Mouse (Mus musculus): ENCODE results near the gene Adamts12. TPM values are rescaled to one million over a fixed set of nuclear protein-coding genes. Genes with fewer than 3 reads are reported as not detected.
A peak's percentile ranks its signal among the peaks of the same experiment; 100 is the strongest.

Gene Adamts12
- polyA plus RNA-seq, 1 experiment from 2014 or later, result 1.9 TPM

DNA sequence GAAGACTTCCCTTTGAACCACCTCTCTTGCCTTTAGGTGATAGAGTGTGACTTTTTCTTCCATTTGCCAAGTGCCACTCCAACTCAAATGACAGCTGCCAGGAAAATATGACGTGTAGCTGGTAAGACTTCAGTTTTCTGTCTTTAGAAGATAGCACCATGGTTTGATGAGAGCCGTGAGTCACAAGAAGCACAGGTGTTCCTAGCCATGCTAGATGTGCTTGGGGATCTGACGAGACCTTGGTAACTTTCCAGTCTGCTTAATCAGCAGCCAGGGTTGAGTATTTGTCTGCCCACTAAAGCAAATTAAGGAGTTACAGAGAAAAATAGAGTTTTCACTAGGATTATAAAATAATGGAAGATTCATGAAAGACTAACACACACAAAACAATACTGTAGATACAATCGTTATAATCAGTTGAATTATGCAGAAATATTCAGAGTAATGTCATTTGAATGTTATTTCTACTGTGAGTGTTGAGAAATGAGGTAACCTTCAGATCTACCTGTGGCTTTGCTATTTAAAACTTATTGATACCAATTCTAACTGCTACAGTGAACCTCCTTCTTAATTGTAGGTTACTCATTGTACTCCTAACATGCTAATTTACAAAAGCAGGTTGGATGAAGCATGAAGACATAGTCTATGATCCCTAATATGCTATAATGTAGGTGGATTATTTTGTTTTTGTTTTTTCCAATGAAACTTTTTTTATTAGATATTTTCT, 169.5 kb downstream of the Adamts12 start:
- Histone ChIP-seq H3K27me3 (replicated peaks; ENCODE audit: insufficient read depth, low read length) (no peaks in the 10 kb centered on the region), H3K9me3 (ENCODE audit: low read length) (no peaks in the 10 kb centered on the region), H3K4me1 (ENCODE audit: insufficient read depth, low read depth, low read length) (no peaks in the 10 kb centered on the region), H3K4me2 (replicated peaks; ENCODE audit: low read depth, low read length) (no peak overlapping the region), H3K9ac (replicated peaks; ENCODE audit: low read depth) (no peak overlapping the region), H3K27ac (ENCODE audit: low read length) (no peak overlapping the region), H3K4me3 (ENCODE audit: low read depth, low read length) (no peak overlapping the region), H3K36me3 (ENCODE audit: insufficient read depth, low read length) (no peaks in the 10 kb centered on the region)
- TF ChIP-seq EP300 (IDR thresholded peaks at IDR 0.05), result no peak
- no peak for TF ChIP-seq CTCF (IDR thresholded peaks at IDR 0.05)
- ATAC-seq (no peak), DNase-seq (ENCODE audit: low spot score) (no peak)
- 78% methylated on average over 4 of the region's 4 CpGs for WGBS

DNA sequence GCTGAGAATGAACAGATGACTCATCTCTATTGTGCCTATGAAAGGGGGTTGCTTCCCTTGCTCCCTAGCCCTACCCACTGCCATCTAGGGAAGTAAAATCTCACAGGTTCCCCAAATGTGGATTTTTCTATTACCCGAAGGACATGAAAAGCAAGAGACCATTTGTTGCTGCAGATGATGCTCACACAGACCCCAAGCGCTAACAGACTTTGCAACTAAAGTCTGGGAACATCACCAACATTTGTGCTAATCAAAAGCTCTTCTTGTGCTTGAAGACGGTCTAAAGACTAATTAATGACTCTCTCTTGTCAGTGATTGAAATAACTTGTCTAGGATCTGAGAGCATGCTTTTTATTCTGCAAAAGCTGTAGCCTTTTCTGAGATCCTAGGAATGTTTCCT, 175.8 kb downstream of the Adamts12 start:
- no peaks in the 10 kb centered on the region for H3K36me3 ChIP-seq (ENCODE audit: insufficient read depth, low read length)
- no peak for TF ChIP-seq CTCF (IDR thresholded peaks at IDR 0.05)
- no peak for TF ChIP-seq EP300 (IDR thresholded peaks at IDR 0.05)
- no peak overlapping the region for H3K9ac ChIP-seq (replicated peaks; ENCODE audit: low read depth)
- WGBS, result 78% methylated on average over 3 of the region's 3 CpGs
- H3K4me2 ChIP-seq (replicated peaks; ENCODE audit: low read depth, low read length), result no peak overlapping the region
- H3K27ac ChIP-seq (ENCODE audit: low read length), result no peak overlapping the region
- no peaks in the 10 kb centered on the region for H3K4me1 ChIP-seq (ENCODE audit: insufficient read depth, low read depth, low read length)
- ATAC-seq, result no peak
- no peaks in the 10 kb centered on the region for H3K9me3 ChIP-seq (ENCODE audit: low read length)
- no peaks in the 10 kb centered on the region for H3K27me3 ChIP-seq (replicated peaks; ENCODE audit: insufficient read depth, low read length)
- H3K4me3 ChIP-seq (ENCODE audit: low read depth, low read length), result no peak overlapping the region
- no peak for DNase-seq (ENCODE audit: low spot score)

DNA sequence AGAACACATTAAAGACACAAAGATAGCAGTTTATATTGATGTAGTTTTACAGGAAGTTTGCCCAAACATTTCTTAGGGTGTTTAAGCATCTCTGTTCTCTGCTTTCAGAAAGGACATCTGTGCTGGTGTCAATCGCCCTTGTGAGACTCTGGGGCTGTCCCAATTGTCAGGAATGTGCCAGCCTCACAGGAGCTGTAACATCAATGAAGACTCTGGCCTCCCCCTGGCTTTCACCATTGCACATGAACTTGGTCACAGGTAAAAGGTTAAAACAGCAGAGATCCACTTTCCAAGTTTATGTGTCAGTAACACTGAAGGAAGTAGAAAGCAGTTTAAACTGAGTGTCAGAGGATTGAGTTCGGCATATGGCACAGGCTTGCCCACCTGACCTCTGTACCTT, 176.7 kb downstream of the Adamts12 start:
- WGBS, result 61% methylated on average over 2 of the region's 2 CpGs
- Histone ChIP-seq H3K36me3 (ENCODE audit: insufficient read depth, low read length) (no peaks in the 10 kb centered on the region), H3K27ac (ENCODE audit: low read length) (no peak overlapping the region), H3K4me1 (ENCODE audit: insufficient read depth, low read depth, low read length) (no peaks in the 10 kb centered on the region), H3K4me3 (ENCODE audit: low read depth, low read length) (no peak overlapping the region), H3K4me2 (replicated peaks; ENCODE audit: low read depth, low read length) (no peak overlapping the region), H3K9ac (replicated peaks; ENCODE audit: low read depth) (no peak overlapping the region), H3K9me3 (ENCODE audit: low read length) (no peaks in the 10 kb centered on the region), H3K27me3 (replicated peaks; ENCODE audit: insufficient read depth, low read length) (no peaks in the 10 kb centered on the region)
- no peak for TF ChIP-seq EP300 (IDR thresholded peaks at IDR 0.05)
- TF ChIP-seq CTCF (IDR thresholded peaks at IDR 0.05), result no peak
- DNase-seq (ENCODE audit: low spot score) (no peak), ATAC-seq (no peak)

DNA sequence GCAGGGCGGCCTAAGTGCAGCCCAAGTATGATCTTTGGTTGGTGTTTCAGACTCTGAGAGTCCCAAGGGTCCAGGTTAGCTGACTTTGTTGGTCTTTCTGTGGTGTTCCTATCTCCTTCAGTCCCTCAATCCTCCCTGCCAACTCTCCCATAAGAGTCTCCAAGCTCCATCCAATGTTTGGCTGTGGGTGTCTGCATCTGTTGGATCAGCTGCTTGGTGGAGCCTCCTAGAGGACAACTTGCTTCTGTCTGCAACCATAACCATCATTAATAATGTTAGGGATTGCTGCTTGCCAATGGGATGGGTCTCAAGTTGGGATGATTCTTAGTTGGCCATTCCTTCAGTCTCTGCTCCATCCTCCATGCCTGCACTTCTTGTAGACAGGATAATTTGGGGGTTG, 181.8 kb downstream of the Adamts12 start:
- H3K4me1 ChIP-seq (ENCODE audit: insufficient read depth, low read depth, low read length), result no peaks in the 10 kb centered on the region
- DNase-seq (ENCODE audit: low spot score), result no peak
- TF ChIP-seq EP300 (IDR thresholded peaks at IDR 0.05) (no peak), CTCF (IDR thresholded peaks at IDR 0.05) (0 out of 2 replicates have a peak, but pooled peaks have one; percentile 5)
- H3K4me3 ChIP-seq (ENCODE audit: low read depth, low read length), result no peak overlapping the region
- no peaks in the 10 kb centered on the region for H3K36me3 ChIP-seq (ENCODE audit: insufficient read depth, low read length)
- no peak overlapping the region for H3K27ac ChIP-seq (ENCODE audit: low read length)
- no peak overlapping the region for H3K4me2 ChIP-seq (replicated peaks; ENCODE audit: low read depth, low read length)
- 75% methylated on average over 1 of the region's 1 CpGs for WGBS
- H3K9me3 ChIP-seq (ENCODE audit: low read length), result no peaks in the 10 kb centered on the region
- H3K27me3 ChIP-seq (replicated peaks; ENCODE audit: insufficient read depth, low read length), result no peaks in the 10 kb centered on the region
- ATAC-seq, result no peak
- H3K9ac ChIP-seq (replicated peaks; ENCODE audit: low read depth), result no peak overlapping the region

DNA sequence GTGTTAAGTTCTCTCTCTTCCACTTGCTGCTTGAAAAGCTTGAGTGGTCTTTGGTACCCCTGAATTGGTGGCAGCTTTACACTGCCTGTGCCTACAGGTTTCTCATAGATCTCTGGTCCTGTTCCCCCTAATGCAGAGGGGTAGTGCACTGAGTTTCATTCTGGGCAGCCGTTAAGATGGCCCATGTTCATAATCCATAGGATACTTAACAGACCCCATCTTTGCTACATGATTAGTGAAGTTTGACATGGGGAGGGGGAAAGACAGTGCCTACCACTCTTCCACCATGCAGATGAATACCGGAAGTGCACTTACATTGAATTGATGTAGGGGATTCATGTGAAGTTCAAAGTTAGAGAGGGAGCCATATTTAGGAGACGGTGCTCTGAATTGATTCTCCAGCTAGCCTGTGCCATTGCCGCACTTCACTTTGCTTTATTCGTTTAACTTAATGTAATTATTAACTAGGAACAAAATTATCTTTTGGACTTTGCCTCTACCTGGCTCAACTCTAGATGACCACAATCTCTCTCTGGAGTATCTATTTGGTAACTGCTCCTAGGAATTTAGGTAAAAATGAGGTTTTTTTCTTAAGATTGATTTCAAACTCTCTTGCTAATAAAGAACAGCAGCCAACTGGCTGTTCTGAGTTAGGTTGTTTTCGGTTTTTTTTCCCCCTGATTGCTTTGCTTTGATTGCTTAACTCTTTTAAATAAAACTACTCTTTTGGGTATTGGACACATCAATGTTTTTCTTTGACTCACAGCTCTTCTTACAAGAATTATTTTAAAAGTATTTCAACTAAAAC, 214.9 kb downstream of the Adamts12 start:
- Histone ChIP-seq H3K4me3 (ENCODE audit: low read depth, low read length) (no peak overlapping the region), H3K9ac (replicated peaks; ENCODE audit: low read depth) (no peak overlapping the region), H3K36me3 (ENCODE audit: insufficient read depth, low read length) (no peaks in the 10 kb centered on the region), H3K4me2 (replicated peaks; ENCODE audit: low read depth, low read length) (no peak overlapping the region), H3K4me1 (ENCODE audit: insufficient read depth, low read depth, low read length) (no peaks in the 10 kb centered on the region), H3K9me3 (ENCODE audit: low read length) (no peaks in the 10 kb centered on the region), H3K27ac (ENCODE audit: low read length) (no peak overlapping the region), H3K27me3 (replicated peaks; ENCODE audit: insufficient read depth, low read length) (no peaks in the 10 kb centered on the region)
- ATAC-seq (no peak), DNase-seq (ENCODE audit: low spot score) (no peak)
- 71% methylated on average over 6 of the region's 6 CpGs for WGBS
- no peak for TF ChIP-seq CTCF (IDR thresholded peaks at IDR 0.05)
- no peak for TF ChIP-seq EP300 (IDR thresholded peaks at IDR 0.05)

DNA sequence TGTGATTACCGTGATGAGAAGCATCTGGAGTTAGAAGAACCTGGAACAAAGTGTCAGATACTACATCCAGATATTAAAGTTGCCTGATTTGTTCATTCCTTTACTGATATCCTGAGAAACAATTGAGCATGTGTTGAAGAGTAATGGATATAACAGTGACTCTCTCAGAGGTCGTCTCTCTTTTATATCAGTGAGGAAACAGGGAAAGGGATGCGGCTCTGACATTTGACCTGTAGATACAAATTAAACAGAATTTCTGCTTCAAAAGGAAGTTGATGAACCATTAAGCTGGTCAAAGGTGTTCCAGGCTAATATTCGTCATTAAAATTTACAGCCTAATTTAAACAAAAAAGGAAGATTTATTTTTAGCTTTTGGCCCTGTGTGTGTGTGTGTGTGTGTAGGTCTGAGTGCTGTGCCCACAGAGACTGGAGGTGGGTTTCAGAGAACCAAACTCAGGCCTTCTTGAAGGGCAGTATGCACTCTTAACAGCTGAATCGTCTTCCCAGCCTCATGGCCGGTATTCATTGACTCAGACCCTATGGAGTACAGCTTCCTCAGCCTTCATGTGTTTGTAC, 216.2 kb downstream of the Adamts12 start:
- H3K4me2 ChIP-seq (replicated peaks; ENCODE audit: low read depth, low read length), result no peak overlapping the region
- WGBS, result 53% methylated on average over 6 of the region's 6 CpGs
- no peak for ATAC-seq

More for the DNA sequence above, 216.2 kb downstream of the Adamts12 start:
- Histone ChIP-seq H3K9ac (replicated peaks; ENCODE audit: low read depth) (no peak overlapping the region), H3K9me3 (ENCODE audit: low read length) (no peaks in the 10 kb centered on the region), H3K36me3 (ENCODE audit: insufficient read depth, low read length) (no peaks in the 10 kb centered on the region), H3K4me3 (ENCODE audit: low read depth, low read length) (no peak overlapping the region), H3K27me3 (replicated peaks; ENCODE audit: insufficient read depth, low read length) (no peaks in the 10 kb centered on the region), H3K4me1 (ENCODE audit: insufficient read depth, low read depth, low read length) (no peaks in the 10 kb centered on the region), H3K27ac (ENCODE audit: low read length) (no peak overlapping the region)
- TF ChIP-seq CTCF (IDR thresholded peaks at IDR 0.05) (no peak), EP300 (IDR thresholded peaks at IDR 0.05) (no peak)
- no peak for DNase-seq (ENCODE audit: low spot score)

Data from lung, postnatal 0 days (tissue).